9 mouse cellular contexts compared by ENCODE assay signal in genomic region chr13:97099187-97099852, GRCm38 (mm10). TPM values are rescaled to one million over a fixed set of nuclear protein-coding genes. Genes with fewer than 3 reads are reported as not detected.
A peak's percentile ranks its signal among the peaks of the same experiment; 100 is the strongest.
DNase-seq lines count a peak whose midpoint lies in the region; ATAC-seq and TF ChIP-seq lines count a peak whose summit lies in the region.
"Had no signal": no experiment of that assay in that cellular context is flagged by ENCODE, and none has a peak within 500 bp of the region (broad histone marks: within the 10 kb centered on the region; RNA-seq: fewer than 3 reads in every experiment).

Gene Gm6169, minus strand, starts transcription at chr13:97099237.

- POLR2A ChIA-PET in Patski (lab: Charles Lee) = no interaction called here

- H3K9ac ChIP-seq in stomach, embryonic 15.5 days = no peak within 1 kb of the TSS

- WGBS in heart, embryonic 10.5 days = 85% methylated on average over 22 of the region's 22 CpGs
- 73% methylated on average over 22 of the region's 22 CpGs for WGBS in stomach, embryonic 15.5 days

- no peak within 1 kb of the TSS for H3K27ac ChIP-seq in heart, embryonic 10.5 days
- no peak within 1 kb of the TSS for H3K27ac ChIP-seq in stomach, embryonic 15.5 days

- H3K4me2 ChIP-seq in stomach, embryonic 15.5 days = no peak within 1 kb of the TSS

- peak; percentile 54 for TF ChIP-seq CTCF in Patski (IDR thresholded peaks at IDR 0.05)

- H3K27me3 ChIP-seq in heart, embryonic 10.5 days (ENCODE audit: insufficient read depth, poor library complexity, severe bottlenecking) = no peaks in the 10 kb centered on the region
- H3K27me3 ChIP-seq in Patski = peaks cover 12% of the 10 kb centered on the region
- H3K27me3 ChIP-seq in stomach, embryonic 15.5 days (replicated peaks) = no peaks in the 10 kb centered on the region
- H3K27me3 ChIP-seq: megakaryocyte, embryonic 14.5 days had no signal

- CTCF ChIA-PET in Patski (lab: Charles Lee) = no interaction called here

- peak; percentile 8 to 34 for DNase-seq in heart, adult 18-20 months
- no peak for DNase-seq in heart, embryonic 10.5 days (ENCODE audit: low spot score)
- no peak for DNase-seq in Patski (ENCODE audit: low read depth, low spot score)
- peak; percentile 19 for DNase-seq in cerebellum, adult 9-11 months
- DNase-seq in frontal cortex, postnatal 14 days (ENCODE audit: low spot score in 2 of 2) = peak; percentile 45 to 47
- DNase-seq in layer of hippocampus, adult 9-10 months (ENCODE audit: low spot score) = peak; percentile 66

- H3K9me3 ChIP-seq in heart, embryonic 10.5 days = no peaks in the 10 kb centered on the region
- H3K9me3 ChIP-seq in stomach, embryonic 15.5 days = no peaks in the 10 kb centered on the region
- H3K9me3 ChIP-seq: megakaryocyte, embryonic 14.5 days had no signal

- no peak within 1 kb of the TSS for H3K4me3 ChIP-seq in heart, embryonic 10.5 days
- no peak within 1 kb of the TSS for H3K4me3 ChIP-seq in stomach, embryonic 15.5 days (replicated peaks)
- H3K4me3 ChIP-seq: megakaryocyte, embryonic 14.5 days had no signal

- no peaks in the 10 kb centered on the region; the same call in 1 of the 2 replicates for H3K4me1 ChIP-seq in heart, embryonic 10.5 days
- no peaks in the 10 kb centered on the region for H3K4me1 ChIP-seq in stomach, embryonic 15.5 days
- H3K4me1 ChIP-seq: megakaryocyte, embryonic 14.5 days had no signal

- in situ Hi-C loops in Patski (cut with MboI; ENCODE audit: low pct_unique_long_range_greater_than_20kb) = no loop called here

- no peaks in the 10 kb centered on the region for H3K36me3 ChIP-seq in heart, embryonic 10.5 days
- H3K36me3 ChIP-seq in stomach, embryonic 15.5 days = no peaks in the 10 kb centered on the region

- ATAC-seq in Patski = no peak
- ATAC-seq in megakaryocyte progenitor cell, adult 5-6 weeks (replicated peaks; ENCODE audit: poor library complexity) = peak; percentile 99
- no peak for ATAC-seq in stomach, embryonic 15.5 days (ENCODE audit: insufficient read depth, low FRiP score, low read depth)

RNA-seq across cellular contexts. Expression of gene Gm6169, which starts in this region (rescaled TPM):
- total RNA-seq in heart, adult 18-20 months (2021) = 1 to 10 TPM in 1 of 2 experiments, not detected in 1; 9.8 TPM
- polyA plus RNA-seq in heart, embryonic 10.5 days (2016; fragmentation: Nextera tagmentation; extraction: Ambion mirVana) = 1.9 and 3.1 TPM in 2 replicates
- 62.5 TPM for polyA plus RNA-seq in Patski (2021)
- total RNA-seq in megakaryocyte progenitor cell, adult 5-6 weeks (2015) = 3.6 and 4.2 TPM in 2 replicates
- total RNA-seq in megakaryocyte progenitor cell, adult 5-6 weeks (2017) = 0.41 and 0.87 TPM in 2 replicates
- 4.3 and 18.6 TPM in 2 replicates for polyA plus RNA-seq in stomach, embryonic 15.5 days (2015; fragmentation: Nextera tagmentation; extraction: Ambion mirVana)

Comparison
In these comparisons a context has a peak if more than half of its experiments do, and no peak if none do; other contexts are left out.
1. DNase-seq: peak in heart, adult 18-20 months (2 of 2), cerebellum, adult 9-11 months (single experiment), frontal cortex, postnatal 14 days (2 of 2) and layer of hippocampus, adult 9-10 months (single experiment); none in heart, embryonic 10.5 days (single experiment) and Patski (single experiment).